Mouse (Mus musculus) heart, postnatal 14 days (tissue): ENCODE measurements around the gene Polr3g. TPM values are rescaled to one million over a fixed set of nuclear protein-coding genes. Genes with fewer than 3 reads are reported as not detected.
"Not testable (repeated sequence)": the region's sequence is repeated elsewhere in the genome, so short reads cannot be mapped to it uniquely, and the experiment has no call there.

Experiments used
- DNase-seq, 2 experiments: peaks; one replicate each; pipeline ENCODE4 v3.0.0; 2021 to 2022
- intact Hi-C: fragments of 180-260 bp; cut with DNase I; formaldehyde crosslinking; loops from one replicate; pipeline ENCODE4 v1.15.1; 2025
- total RNA-seq, 2 experiments: library from RNA; stranded (reverse); gene quantifications; 2 replicates each; pipeline ENCODE4 v1.2.3; 2021

Polr3g gene
- total RNA-seq, 2 experiments from 2014 or later: 1.9 to 2.0 TPM

- intact Hi-C loops: loop anchor here (5.0 kb wide), 2 partner anchors 121 to 204 kb away; no protein-coding TSS in a partner anchor
- DNase-seq: peak; percentile 45 to 52
Measured at GRCm38 (mm10) chr13:81641289-81642045, 69.3 kb downstream of the Polr3g start.

- DNase-seq: no peak
- intact Hi-C loops: loop anchor here (5.0 kb wide), 2 partner anchors 121 to 204 kb away; no protein-coding TSS in a partner anchor
Measured at GRCm38 (mm10) chr13:81640881-81641280, 69.9 kb downstream of the Polr3g start.

- DNase-seq: no peak
- intact Hi-C loops: loop anchor here (5.0 kb wide), 2 partner anchors 123 to 202 kb away; no protein-coding TSS in a partner anchor
Measured at GRCm38 (mm10) chr13:81639624-81640023, 71.2 kb downstream of the Polr3g start.

GRCm38 (mm10) chr13:81632720-81633415, 77.9 kb downstream of the Polr3g start, which contains the start of gene Adgrv1:
Gene Adgrv1, minus strand, starts transcription at chr13:81633154.
- peak; percentile 42 to 46 for DNase-seq
- intact Hi-C loops: no loop called here

GRCm38 (mm10) chr13:81630566-81630965, 80.2 kb downstream of the Polr3g start:
- intact Hi-C loops: no loop called here
- no peak for DNase-seq

GRCm38 (mm10) chr13:81629395-81629794, 81.4 kb downstream of the Polr3g start:
- intact Hi-C loops: no loop called here
- no peak for DNase-seq

- intact Hi-C loops: no loop called here
- DNase-seq: no peak
Measured at GRCm38 (mm10) chr13:81628631-81629190, 82.1 kb downstream of the Polr3g start.

- intact Hi-C loops: not testable (repeated sequence)
Measured at GRCm38 (mm10) chr13:81627861-81628260, 83.0 kb downstream of the Polr3g start.

More at GRCm38 (mm10) chr13:81627861-81628260, 83.0 kb downstream of the Polr3g start:
- DNase-seq: not testable (repeated sequence)

Other genes with a start within 250 kb of the Polr3g start
- gene Adgrv1, start 77.9 kb downstream of the Polr3g start, total RNA-seq: under 1 TPM; 0.14 to 0.34 TPM
- gene Lysmd3, start 53.4 kb downstream of the Polr3g start, total RNA-seq: 10 to 100 TPM; 13.1 to 19.0 TPM
- gene Mblac2, start 328 bp upstream of the Polr3g start, total RNA-seq: 1 to 10 TPM; 2.7 to 2.8 TPM
- 10 to 100 TPM; 71.1 to 76.1 TPM for gene Cetn3, start 72.1 kb upstream of the Polr3g start, total RNA-seq